Mouse (Mus musculus) B cell, adult 2 months (primary cell): Measurements from ENCODE around the gene Spata31d1d.
"Not testable (repeated sequence)": the region's sequence is repeated elsewhere in the genome, so short reads cannot be mapped to it uniquely, and the experiment has no call there.

Experiments used
- DNase-seq, 2 experiments: peaks; one replicate each; pipeline ENCODE4 v3.0.0; 2022

Spata31d1d gene

DNA sequence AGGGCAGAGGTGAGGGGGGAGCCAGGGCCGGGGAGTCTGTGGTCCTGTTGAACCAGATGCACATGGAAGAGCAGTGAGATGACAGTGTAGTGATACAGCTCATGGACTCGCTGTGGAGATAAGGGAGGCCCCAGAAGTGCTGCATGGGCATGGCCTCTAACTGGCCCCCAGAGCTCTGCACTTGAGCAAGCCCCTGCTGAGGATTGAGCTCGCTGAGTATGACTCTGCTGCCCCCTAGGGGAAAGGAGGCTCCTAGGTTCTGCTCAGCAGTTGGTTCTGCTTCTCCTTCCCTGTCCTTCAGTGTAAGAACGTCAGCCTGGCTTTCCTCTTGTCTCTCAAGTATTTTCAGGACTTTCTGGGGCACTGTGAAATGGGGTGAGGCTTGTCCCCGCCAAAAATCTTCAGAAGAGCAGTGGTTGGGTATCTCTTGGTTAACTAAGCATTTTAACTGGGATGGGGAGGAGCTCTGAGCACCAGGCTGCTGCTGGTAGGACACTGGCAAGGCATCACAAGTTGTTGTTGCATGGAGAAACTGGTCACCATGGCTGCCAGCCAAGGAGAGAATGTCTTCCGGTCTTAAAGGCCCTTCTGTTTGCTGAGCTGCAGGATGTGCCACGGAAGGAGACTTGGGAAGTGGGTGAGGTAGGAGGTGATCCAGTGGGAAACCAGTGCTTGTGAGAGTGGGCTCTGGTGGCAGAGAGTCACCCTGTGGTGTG lies 3.0 kb downstream of the Spata31d1d start:
- DNase-seq, result peak; percentile 87 to 88

DNA sequence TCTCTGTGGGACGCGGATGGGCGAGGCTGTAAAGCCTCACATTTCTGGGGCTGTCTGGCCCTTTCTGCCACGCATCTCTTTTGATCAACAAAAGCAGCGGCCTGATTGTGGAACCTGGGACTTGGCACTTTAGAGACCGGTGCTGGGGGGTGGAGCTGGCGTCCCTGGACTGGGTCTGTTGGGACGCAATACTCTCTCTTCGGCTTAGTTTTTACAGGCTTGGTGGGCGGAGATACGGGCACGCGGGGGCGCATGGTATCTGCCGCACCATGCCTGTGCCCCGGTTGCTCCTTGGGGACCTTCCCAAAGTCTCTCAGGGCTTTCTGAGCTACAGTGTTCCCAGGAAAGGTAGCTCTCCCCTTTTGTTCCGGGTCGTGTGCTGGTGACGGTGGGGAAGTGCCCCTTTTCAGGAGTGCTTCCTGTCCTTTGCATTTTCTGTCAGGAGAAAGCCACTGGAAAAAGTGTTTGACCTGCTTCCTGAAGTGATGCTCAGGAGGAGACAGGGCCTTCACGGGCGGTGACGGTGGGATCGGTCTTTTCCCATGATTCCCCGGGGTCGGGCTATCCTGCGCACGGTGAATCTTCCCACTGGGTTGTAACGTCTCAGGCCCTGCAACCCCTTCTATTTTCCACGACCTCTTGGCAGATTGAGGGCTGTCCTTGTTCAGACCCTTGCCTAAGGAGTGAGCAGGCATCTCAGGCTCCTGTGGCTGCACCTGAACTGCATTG lies 5.2 kb downstream of the Spata31d1d start:
- DNase-seq, result no peak

DNA sequence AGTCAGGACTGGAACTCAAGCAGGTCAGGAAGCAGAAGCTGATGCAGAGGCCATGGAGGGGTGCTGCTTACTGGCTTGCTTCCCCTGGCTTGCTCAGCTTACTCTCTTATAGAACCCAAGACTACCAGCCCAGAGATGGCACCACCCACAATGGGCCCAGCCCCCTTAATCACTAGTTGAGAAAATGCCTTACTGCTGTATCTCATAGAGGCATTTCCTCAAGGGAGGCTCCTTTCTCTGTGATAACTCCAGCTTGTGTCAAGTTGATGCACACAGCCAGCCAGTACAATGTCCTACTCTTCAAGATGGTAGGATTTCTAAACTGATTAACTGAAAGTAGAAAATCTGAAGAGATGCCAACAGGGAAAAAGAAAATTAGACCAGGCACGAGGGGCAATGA lies 9.5 kb downstream of the Spata31d1d start:
- not testable (repeated sequence) for DNase-seq

DNA sequence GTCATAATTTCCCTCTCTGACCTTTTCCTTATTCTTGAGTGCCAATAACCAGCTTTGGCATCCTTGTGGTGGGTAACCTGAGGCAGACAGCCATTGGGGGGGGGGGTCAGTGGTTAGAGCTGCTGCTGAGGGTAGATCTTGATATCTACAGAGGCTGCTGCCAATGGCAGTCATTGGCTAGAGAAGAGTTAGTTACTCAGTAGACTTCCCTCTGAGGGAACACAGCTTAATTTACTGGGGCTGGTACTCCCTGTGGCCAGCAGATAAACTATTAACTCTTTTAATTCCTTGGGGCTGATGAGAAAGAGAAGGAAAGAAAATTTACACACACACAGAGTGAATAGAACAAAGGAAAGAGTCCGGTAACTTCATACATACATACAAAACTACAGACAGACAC lies 12.1 kb downstream of the Spata31d1d start:
- no peak for DNase-seq

DNA sequence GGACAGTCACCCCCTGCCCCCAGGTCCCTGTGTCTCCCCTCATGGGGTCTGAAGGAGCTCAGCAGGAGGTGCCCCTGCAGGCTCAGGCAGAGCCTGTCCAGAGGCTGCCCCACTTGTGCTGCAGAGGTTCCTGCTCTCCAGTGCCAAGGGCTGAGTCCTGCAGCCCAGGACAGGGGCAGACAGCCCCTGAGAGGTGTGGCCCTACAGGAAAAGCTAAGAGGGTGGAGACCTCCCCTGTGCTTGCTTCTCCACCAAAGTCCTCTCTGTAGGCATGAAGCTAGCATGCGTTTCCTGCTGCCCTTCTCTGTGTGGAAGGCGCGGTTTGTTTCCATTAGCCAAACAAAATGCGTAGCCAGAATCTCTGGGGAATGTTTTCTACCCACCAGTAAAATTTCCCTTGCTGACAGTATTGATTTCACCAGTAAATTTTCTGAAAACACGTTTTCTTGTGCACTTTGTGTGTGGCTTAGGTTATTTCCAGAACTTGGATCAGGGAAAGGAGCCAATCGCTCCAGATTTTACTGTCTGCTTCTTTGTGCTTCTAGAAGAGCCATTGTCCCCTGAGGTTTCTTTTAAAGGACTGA lies 12.6 kb downstream of the Spata31d1d start:
- DNase-seq, result not testable (repeated sequence)

GRCm38 (mm10) chr13:59713710-59714109 lies 17.8 kb downstream of the Spata31d1d start:
- peak; percentile 45 to 51 for DNase-seq

- DNase-seq, result not testable (repeated sequence)
Observed at GRCm38 (mm10) chr13:59711984-59712383, 19.6 kb downstream of the Spata31d1d start, which contains the start of gene Spata31d1b. Spata31d1b (plus strand) TSS chr13:59712284.

- no peak for DNase-seq
Observed at GRCm38 (mm10) chr13:59710230-59710629, 21.3 kb downstream of the Spata31d1d start, which contains the start of gene Spata31d1a. Spata31d1a (minus strand) TSS chr13:59710330.

GRCm38 (mm10) chr13:59704562-59704961 lies 27.0 kb downstream of the Spata31d1d start:
- no peak for DNase-seq

GRCm38 (mm10) chr13:59703514-59703913 lies 28.0 kb downstream of the Spata31d1d start:
- no peak for DNase-seq

- not testable (repeated sequence) for DNase-seq
Observed at GRCm38 (mm10) chr13:59700137-59700536, 31.4 kb downstream of the Spata31d1d start.

- DNase-seq, result no peak
Observed at GRCm38 (mm10) chr13:59699131-59699530, 32.4 kb downstream of the Spata31d1d start.

DNA sequence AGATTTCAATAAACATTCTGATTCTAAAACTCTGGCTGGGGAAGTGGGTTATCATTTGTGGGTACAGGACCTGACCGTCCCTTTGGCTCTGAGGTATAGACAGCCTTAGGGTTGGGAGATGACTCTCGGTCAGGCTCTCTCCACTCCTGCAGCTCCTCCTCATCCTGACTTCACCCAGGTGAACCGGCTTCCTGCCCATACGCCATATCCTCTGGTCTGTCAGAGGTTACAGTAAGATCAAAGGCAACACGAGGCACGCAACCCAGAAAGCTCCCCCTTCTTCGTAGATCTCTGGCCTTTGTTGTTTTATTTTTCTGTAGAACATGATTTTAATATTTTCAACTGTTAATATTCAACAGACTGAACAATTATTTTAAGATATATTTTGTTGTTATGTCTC lies 35.8 kb downstream of the Spata31d1d start:
- no peak for DNase-seq

DNA sequence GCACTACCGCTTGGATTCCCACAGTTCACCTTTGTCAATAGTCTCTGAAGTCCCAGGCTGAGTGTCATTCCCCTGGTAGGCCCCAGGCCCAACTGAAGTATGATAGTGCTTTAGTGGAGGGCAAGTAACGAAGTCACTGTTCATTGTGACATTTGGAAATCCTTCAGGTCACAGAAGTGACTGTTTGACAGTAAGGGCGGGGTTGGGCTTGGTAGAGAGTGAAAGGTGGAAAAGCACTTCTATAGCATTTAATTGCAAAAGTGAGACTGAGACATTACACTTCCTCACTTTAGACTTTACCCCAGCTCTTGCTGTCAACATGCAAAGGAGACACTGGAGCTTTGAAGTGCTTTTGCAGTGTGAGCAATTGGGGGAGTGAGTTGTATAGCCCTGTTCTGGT lies 37.5 kb downstream of the Spata31d1d start, which contains the start of gene 4921517D22Rik:
TSS of gene 4921517D22Rik (minus strand) at position 101 of the 400 bp plus-strand sequence.
- DNase-seq, result no peak

GRCm38 (mm10) chr13:59691478-59691877 lies 40.1 kb downstream of the Spata31d1d start:
- no peak for DNase-seq

DNA sequence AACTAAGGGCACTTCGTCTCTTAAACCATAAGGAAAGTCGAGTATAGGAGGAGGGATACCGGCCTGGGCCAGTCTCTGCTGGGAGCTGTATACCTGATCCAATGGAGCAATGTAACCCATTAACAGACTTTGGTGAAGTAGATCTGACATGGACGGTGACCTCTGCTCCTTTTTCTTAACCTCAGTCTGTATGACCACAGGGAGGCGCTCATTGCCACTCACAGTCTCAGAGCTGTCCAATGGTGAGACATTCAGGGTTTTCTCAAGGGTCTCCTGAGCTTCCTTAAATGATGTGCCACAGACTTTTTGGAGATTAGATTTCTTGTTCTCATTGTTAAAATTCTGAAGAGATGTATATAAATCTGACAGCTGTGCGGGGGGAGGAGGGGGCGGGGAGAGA lies 41.0 kb downstream of the Spata31d1d start:
- no peak for DNase-seq

GRCm38 (mm10) chr13:59689843-59690242 lies 41.7 kb downstream of the Spata31d1d start:
- DNase-seq, result no peak

GRCm38 (mm10) chr13:59689313-59689712 lies 42.2 kb downstream of the Spata31d1d start:
- no peak for DNase-seq

DNA sequence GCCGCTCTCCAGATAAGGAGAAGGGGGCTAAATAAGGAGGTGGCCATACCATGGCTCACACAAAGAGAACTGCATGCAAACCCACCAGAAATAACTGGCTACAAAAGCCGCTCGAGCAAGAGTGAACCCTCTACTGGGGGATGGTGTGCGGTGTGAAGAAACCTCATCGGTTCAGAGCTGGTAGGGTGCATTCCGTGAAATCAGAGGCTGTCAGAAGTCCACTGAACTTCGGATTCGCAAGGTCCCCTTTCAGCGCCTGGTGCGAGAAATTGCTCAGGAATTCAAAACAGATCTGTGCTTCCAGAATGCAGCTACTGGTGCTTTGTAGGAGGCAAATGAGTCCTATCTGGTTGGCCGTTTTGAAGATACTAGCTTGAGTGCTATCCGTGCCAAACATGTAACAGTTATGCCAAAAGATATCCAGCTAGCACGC lies 43.2 kb downstream of the Spata31d1d start:
- peak; percentile 31 to 33 for DNase-seq

DNA sequence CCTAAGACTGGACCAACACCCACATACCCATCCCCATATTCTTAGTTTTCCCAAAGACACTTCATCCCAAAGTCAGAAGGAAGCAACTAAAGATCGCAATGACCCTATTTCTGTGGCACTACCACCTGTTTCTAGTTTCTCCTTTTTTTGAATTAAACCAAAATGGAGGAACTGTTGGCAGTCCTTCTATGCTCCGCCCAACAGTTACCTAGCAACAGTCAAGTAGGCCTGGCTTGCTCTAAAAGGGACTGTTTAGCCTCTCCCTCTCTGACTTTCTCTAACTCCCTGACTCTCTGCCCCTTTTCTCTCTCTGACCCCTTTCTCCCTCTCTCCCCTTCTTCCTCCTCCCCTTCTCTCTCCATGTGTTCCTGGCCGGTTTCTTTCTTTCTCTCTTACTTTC lies 46.3 kb downstream of the Spata31d1d start:
- DNase-seq, result no peak

GRCm38 (mm10) chr13:59682629-59683028 lies 48.9 kb downstream of the Spata31d1d start:
- no peak for DNase-seq

DNA sequence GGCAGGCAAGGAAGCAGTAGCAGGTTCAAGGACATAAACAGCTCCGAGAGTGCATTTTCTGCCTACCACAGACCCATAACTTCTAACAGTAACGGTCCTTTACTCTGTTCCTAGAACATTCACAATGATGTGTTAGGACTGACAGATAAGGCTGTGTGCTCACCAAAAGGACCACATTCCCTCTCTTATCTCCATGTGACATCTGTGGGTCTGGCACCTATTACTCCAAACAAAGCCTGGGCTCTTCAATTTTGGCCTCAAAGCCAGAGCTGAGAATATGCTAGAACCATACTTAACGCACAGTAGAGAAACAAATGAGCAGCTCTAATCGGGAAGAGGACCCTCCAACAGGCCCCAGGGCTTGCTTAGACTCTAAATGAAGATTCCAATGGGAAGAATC lies 51.6 kb downstream of the Spata31d1d start:
- DNase-seq, result no peak

DNA sequence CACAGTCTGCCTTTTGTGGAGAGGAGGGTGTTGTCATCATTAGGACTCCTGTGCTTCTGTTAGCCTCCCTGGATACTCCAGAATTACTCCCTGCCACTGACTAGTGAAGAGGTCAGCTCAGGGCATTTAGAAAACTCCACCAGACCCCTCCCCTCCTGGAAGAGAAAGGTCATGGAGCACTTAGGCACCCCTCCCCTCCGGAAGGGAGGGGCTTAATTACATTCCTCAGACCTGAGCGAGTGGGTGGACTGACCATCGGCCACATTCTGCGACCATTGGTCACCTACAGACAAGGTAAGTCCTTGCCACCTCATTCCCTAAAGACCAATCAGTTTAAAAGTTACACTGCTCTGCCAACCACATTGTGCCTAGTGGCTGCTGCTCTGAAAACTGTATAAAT lies 52.2 kb downstream of the Spata31d1d start:
- no peak for DNase-seq
